Mouse (Mus musculus): Measurements from ENCODE around the gene Spred1. TPM values are rescaled to one million over a fixed set of nuclear protein-coding genes. Genes with fewer than 3 reads are reported as not detected.

The Spred1 gene
- total and polyA plus RNA-seq, 2 experiments from 2014 or later = 15.3 to 50.0 TPM

- ATAC-seq = no peak
Measured at GRCm38 (mm10) chr2:117118516-117118915, 2.7 kb upstream of the Spred1 start.

GRCm38 (mm10) chr2:117119291-117120245 is 1.6 kb upstream of the Spred1 start:
- DNase-seq (ENCODE audit: low spot score) (peak; percentile 88), ATAC-seq (peak; percentile 44)
- Histone ChIP-seq H3K36me3 (ENCODE audit: insufficient read depth, low read length) (no peaks in the 10 kb centered on the region), H3K27ac (peak overlapping the region; percentile 99), H3K4me2 (ENCODE audit: low read depth, low read length) (peak overlapping the region; percentile 66), H3K27me3 (ENCODE audit: insufficient read depth, low read length) (no peaks in the 10 kb centered on the region), H3K4me3 (ENCODE audit: low read length) (peak overlapping the region; percentile 98), H3K9me3 (ENCODE audit: low read length) (no peaks in the 10 kb centered on the region), H3K4me1 (ENCODE audit: insufficient read depth, low read length) (0 out of 2 replicates have a peak, but pooled peaks cover 5% of the 10 kb centered on the region), H3K9ac (replicated peaks; ENCODE audit: low read length) (peak overlapping the region; percentile 100)
- whole genome bisulfite sequencing = 4% methylated on average over 30 of the region's 30 CpGs
- TF ChIP-seq CTCF (IDR thresholded peaks at IDR 0.05; ENCODE audit: low read depth) = no peak

More at GRCm38 (mm10) chr2:117118516-117118915, 2.7 kb upstream of the Spred1 start:
- no peaks in the 10 kb centered on the region for H3K36me3 ChIP-seq (ENCODE audit: insufficient read depth, low read length)
- H3K4me1 ChIP-seq (ENCODE audit: insufficient read depth, low read length) = 0 out of 2 replicates have a peak, but pooled peaks cover 5% of the 10 kb centered on the region
- no peaks in the 10 kb centered on the region for H3K9me3 ChIP-seq (ENCODE audit: low read length)
- no peak for TF ChIP-seq CTCF (IDR thresholded peaks at IDR 0.05; ENCODE audit: low read depth)
- peak; percentile 56 for DNase-seq (ENCODE audit: low spot score)
- 55% methylated on average over 2 of the region's 2 CpGs for WGBS
- no peak overlapping the region for H3K9ac ChIP-seq (replicated peaks; ENCODE audit: low read length)
- 0 out of 2 replicates have a peak overlapping the region, but pooled peaks have one; percentile 99 for H3K27ac ChIP-seq
- no peaks in the 10 kb centered on the region for H3K27me3 ChIP-seq (ENCODE audit: insufficient read depth, low read length)
- no peak overlapping the region for H3K4me2 ChIP-seq (ENCODE audit: low read depth, low read length)
- no peak overlapping the region for H3K4me3 ChIP-seq (ENCODE audit: low read length)

DNA sequence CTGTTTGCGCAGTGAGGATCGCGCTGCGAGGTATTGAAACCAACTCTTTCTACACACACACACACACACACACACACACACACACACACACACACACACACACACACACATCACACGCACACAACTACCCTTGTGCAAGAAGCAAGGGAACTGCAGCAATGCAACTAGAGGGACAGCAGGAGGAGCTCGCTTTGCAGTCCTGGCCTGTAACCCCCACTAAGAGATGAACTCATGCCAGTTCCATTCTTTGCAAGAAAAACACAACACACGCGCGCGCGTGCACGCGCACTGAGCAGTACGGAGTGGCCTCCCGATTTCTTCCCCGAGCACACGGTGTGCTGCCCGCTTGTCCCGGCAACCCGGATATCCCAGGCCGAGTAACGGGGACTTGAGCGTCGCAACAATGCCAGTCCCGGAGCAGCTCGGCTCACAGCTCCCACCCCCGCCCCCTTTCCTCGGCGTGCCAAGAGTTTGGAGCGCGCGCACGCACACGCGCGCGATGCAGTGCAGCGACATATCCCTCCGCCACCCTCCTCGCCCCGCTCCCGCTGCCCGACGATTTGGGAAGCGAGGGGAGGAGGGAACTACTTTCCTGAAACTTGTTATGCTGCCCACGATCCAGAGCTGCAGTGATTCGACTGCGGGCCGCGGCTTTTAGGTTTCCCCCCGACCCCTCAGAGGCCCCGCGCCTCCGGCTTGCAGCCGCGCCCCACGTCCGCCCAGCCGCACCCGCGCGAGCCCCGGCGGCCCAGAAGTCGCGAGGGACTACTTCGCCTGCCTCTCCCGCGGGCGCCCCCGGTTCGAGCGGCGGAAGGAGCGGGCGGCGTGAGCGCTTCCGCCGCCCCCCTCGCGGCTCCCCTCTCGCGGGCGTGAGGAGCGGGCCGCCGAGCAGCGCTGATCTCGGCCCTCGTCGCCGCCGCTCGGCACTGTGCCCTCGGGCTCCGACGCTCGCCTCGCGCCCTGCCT is 645 bp upstream of the Spred1 start:
- peak overlapping the region; percentile 100 for H3K9ac ChIP-seq (replicated peaks; ENCODE audit: low read length)
- H3K9me3 ChIP-seq (ENCODE audit: low read length) = no peaks in the 10 kb centered on the region
- DNase-seq (ENCODE audit: low spot score) (peak; percentile 98), ATAC-seq (peak; percentile 86)
- peak overlapping the region; percentile 66 for H3K4me2 ChIP-seq (ENCODE audit: low read depth, low read length)
- H3K36me3 ChIP-seq (ENCODE audit: insufficient read depth, low read length) = no peaks in the 10 kb centered on the region
- H3K27me3 ChIP-seq (ENCODE audit: insufficient read depth, low read length) = no peaks in the 10 kb centered on the region
- peak overlapping the region; percentile 98 for H3K4me3 ChIP-seq (ENCODE audit: low read length)
- H3K27ac ChIP-seq = peak overlapping the region; percentile 99
- peak; percentile 76 for TF ChIP-seq CTCF (IDR thresholded peaks at IDR 0.05; ENCODE audit: low read depth)
- 0 out of 2 replicates have a peak, but pooled peaks cover 8% of the 10 kb centered on the region for H3K4me1 ChIP-seq (ENCODE audit: insufficient read depth, low read length)
- 1% methylated on average over 101 of the region's 101 CpGs for WGBS

DNA sequence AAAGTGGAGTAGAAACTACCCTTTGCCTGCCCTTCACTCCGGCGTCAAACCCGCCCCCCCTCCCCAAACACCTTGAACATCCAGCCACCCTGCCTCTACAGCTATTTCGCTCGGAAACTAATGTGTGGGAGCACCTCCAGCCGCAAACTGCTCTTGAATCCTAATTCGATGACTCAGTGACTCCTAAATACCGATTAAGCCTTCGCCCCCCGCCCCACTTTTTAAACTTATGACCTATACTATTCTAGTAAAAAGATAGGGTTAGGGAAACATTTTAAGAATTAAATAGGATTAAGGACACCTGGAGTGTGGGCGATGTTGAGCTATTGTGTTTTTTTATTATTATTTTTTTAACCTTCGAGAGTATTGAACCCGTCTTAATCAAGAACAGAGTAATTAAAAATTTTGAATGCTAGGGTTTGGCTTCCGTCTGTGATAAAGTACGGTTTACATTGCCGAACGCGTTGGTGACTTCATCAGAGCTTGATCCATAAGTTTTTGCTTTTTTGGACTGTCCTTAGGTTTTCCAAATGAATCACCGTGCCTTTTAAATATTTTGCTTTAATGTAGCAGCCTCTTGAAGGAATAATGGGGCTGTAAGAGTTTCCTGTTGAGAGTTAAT is 921 bp downstream of the Spred1 start:
- H3K36me3 ChIP-seq (ENCODE audit: insufficient read depth, low read length) = no peaks in the 10 kb centered on the region
- H3K4me3 ChIP-seq (ENCODE audit: low read length) = peak overlapping the region; percentile 98
- DNase-seq (ENCODE audit: low spot score) (no peak), ATAC-seq (no peak)
- H3K9me3 ChIP-seq (ENCODE audit: low read length) = no peaks in the 10 kb centered on the region
- 0 out of 2 replicates have a peak, but pooled peaks cover 10% of the 10 kb centered on the region for H3K4me1 ChIP-seq (ENCODE audit: insufficient read depth, low read length)
- under 1% methylated on average over 19 of the region's 19 CpGs for WGBS
- H3K9ac ChIP-seq (replicated peaks; ENCODE audit: low read length) = peak overlapping the region; percentile 100
- H3K4me2 ChIP-seq (ENCODE audit: low read depth, low read length) = peak overlapping the region; percentile 66
- H3K27me3 ChIP-seq (ENCODE audit: insufficient read depth, low read length) = no peaks in the 10 kb centered on the region
- TF ChIP-seq CTCF (IDR thresholded peaks at IDR 0.05; ENCODE audit: low read depth) = no peak
- peak overlapping the region; percentile 99 for H3K27ac ChIP-seq

GRCm38 (mm10) chr2:117122701-117123337 is 1.6 kb downstream of the Spred1 start:
- peak overlapping the region; percentile 98 for H3K4me3 ChIP-seq (ENCODE audit: low read length)
- peak overlapping the region; percentile 100 for H3K9ac ChIP-seq (replicated peaks; ENCODE audit: low read length)
- no peaks in the 10 kb centered on the region for H3K9me3 ChIP-seq (ENCODE audit: low read length)
- H3K27me3 ChIP-seq (ENCODE audit: insufficient read depth, low read length) = no peaks in the 10 kb centered on the region
- H3K27ac ChIP-seq = peak overlapping the region; percentile 99; the same call in 1 of the 2 replicates
- DNase-seq (ENCODE audit: low spot score) (peak; percentile 76), ATAC-seq (peak; percentile 31; the same call in 1 of the 2 replicates)
- TF ChIP-seq CTCF (IDR thresholded peaks at IDR 0.05; ENCODE audit: low read depth) = no peak
- 0 out of 2 replicates have a peak, but pooled peaks cover 15% of the 10 kb centered on the region for H3K4me1 ChIP-seq (ENCODE audit: insufficient read depth, low read length)
- H3K36me3 ChIP-seq (ENCODE audit: insufficient read depth, low read length) = no peaks in the 10 kb centered on the region
- peak overlapping the region; percentile 66 for H3K4me2 ChIP-seq (ENCODE audit: low read depth, low read length)
- WGBS = under 1% methylated on average over 17 of the region's 17 CpGs

Measured in hindbrain, postnatal 0 days (tissue).